Mouse (Mus musculus): ENCODE measurements around the gene Gal3st3.
A peak's percentile ranks its signal among the peaks of the same experiment; 100 is the strongest.
"Not testable (repeated sequence)": the region's sequence is repeated elsewhere in the genome, so short reads cannot be mapped to it uniquely, and the experiment has no call there.

Gene Gal3st3

GRCm38 (mm10) chr19:5306968-5307734 lies 9.0 kb downstream of the Gal3st3 start:
- DNase-seq (ENCODE audit: low spot score in 2 of 2), result no peak

- DNase-seq (ENCODE audit: low spot score in 2 of 2), result no peak
Measured at GRCm38 (mm10) chr19:5309025-5309424, 10.9 kb downstream of the Gal3st3 start.

DNA sequence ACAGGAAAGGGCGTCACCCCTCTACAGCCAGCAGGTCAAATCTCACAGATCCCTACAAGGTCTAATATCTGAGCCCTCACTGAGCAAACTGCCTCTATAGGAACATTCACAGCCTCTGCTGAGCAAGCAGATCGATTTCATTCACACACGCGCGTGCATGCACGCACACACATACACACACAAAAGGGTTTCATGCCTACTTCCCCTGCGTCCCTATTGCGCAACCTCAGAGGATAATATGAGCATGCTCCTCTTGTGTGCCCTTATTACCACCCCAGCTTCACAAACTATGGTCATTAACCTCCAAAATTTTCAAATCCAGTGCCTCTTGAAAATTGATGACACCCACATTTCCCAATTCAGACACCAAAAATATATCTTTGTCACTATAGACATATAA lies 15.1 kb downstream of the Gal3st3 start:
- DNase-seq (ENCODE audit: low spot score in 2 of 2), result no peak

DNA sequence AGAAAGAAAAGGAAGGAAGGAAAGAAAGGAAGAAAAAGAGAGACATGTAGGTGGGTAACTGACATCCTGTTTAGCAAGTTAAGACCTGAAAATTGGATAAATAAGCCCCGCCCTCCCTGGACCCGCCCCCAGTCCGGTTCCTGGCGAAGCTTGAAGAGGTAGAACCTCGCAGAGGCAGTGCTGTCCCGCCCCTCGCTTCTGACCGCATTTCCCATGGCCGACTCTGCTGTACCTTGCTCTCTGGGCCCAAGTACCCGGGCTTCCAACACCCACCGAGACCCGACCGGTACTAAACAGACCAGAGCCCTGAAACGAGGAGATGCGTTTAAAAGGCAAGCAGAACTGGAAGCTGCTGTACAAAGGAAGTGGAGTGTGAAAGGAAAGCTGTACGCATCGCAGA lies 25.7 kb downstream of the Gal3st3 start:
- DNase-seq (ENCODE audit: low spot score in 2 of 2), result no peak

- no peak for DNase-seq (ENCODE audit: low spot score in 2 of 2)
Measured at GRCm38 (mm10) chr19:5327970-5328369, 29.8 kb downstream of the Gal3st3 start.

DNA sequence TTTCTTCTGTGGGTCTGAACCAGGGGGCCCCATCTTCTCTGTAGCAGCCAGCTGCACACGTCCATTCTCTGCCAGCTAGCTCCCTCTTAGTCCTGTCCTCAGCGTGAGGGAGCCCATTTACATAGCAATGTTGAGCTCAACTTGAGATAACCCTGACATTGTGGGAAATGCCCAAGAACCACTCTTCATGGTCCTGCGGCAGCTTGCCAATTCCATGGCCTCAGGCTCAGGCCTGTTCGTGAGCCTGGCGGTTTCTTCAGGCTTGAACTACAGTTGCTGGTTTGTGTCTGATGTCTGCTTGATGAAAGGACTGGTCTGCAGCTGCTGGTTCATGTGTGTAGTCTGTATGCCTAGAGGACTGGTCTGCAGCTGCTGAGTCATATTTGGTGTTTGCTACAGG lies 36.6 kb downstream of the Gal3st3 start:
- no peak for DNase-seq (ENCODE audit: low spot score in 2 of 2)

DNA sequence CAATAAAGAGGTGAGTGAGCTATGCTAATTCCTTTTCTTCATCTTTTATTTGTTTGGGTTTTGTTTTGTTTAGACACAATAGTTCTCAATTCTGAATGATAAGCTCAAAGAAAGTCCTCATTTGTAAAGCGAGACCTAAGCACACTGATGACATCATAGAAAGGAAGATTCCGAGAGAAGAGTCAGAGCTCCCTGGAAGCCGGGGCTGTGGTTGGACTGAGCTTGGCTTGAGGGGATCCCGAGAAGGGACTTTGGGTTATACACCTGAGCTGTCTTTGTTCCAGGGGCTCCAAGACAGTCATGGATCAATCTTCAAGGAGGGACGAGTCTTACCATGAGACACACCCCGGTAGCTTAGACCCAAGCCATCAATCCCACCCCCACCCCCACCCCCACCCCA lies 37.3 kb downstream of the Gal3st3 start, which contains the start of gene Catsper1:
Gene Catsper1, plus strand, starts transcription at position 301 of the 400 bp plus-strand sequence.
- DNase-seq (ENCODE audit: low spot score in 2 of 2), result no peak

- DNase-seq (ENCODE audit: low spot score in 2 of 2), result peak; percentile 71 to 90
Measured at GRCm38 (mm10) chr19:5337975-5338374, 39.8 kb downstream of the Gal3st3 start.

DNA sequence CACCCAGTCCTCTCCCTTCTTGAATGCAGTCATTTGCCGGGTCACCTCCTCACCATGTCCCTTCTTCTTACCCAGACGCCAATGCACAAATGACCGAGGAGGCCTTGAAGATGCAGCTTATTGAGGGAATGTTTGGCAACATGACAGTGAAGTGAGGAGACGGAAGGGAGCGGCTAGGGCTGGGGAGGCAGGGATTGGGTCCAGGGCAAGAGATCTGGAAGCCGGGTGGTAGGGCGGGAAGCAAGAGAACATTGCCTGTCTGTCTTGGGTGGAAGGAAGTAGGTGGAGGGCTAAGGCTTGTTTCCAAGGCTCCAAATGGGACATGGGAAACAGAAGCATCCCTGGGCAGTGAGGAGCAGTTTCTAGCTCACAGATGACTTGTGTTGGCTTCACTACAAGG lies 43.2 kb downstream of the Gal3st3 start:
- DNase-seq (ENCODE audit: low spot score in 2 of 2), result no peak

GRCm38 (mm10) chr19:5345297-5346131 lies 47.4 kb downstream of the Gal3st3 start:
- DNase-seq (ENCODE audit: low spot score in 2 of 2), result no peak

- DNase-seq (ENCODE audit: low spot score in 2 of 2), result no peak
Measured at GRCm38 (mm10) chr19:5348064-5348463, 49.9 kb downstream of the Gal3st3 start.

GRCm38 (mm10) chr19:5348526-5349501 lies 50.7 kb downstream of the Gal3st3 start:
- DNase-seq (ENCODE audit: low spot score in 2 of 2), result no peak

GRCm38 (mm10) chr19:5349502-5349873 lies 51.4 kb downstream of the Gal3st3 start, which contains the start of gene Cst6:
Gene Cst6 (minus strand): TSS chr19:5349574.
- DNase-seq (ENCODE audit: low spot score in 2 of 2), result not testable (repeated sequence)

DNA sequence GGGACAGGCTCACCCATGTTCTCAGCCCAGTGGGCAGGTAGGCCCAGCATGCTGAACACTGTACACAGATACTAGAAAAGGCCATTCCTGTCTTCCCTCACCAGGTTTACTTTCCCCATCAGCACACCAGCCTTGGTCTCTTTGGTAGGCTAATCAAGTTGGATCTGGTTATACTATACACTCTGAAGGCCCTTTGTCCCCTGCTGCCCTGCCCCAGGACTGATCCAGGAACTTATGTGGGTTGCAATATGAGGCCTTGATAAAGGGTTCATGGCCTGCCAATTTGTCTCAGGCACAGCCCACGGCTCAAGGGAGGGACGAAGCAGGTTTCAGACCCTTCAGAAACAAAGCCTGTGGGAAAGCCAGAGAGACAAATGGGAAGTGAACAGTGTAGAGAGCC lies 55.5 kb downstream of the Gal3st3 start:
- no peak for DNase-seq (ENCODE audit: low spot score in 2 of 2)

DNA sequence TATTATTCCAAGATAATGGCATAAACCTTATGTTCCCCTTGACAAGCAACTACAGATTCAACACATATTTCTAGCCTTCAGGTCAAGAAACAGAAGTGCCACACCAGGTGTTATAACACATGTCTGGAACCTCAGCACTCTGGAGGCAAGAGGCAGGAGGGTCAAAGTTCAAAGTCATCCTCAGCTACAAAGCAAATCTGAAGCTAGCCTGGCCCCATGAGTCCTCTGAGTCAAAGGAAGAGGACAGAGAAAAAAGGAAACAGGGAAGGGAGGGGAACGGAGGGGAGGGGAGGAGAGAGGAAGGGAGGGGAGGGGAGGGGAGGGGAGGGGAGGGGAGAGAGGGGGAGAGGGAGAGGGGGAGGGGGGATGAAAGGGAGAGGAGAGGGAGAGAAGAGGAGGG lies 57.9 kb downstream of the Gal3st3 start:
- DNase-seq (ENCODE audit: low spot score in 2 of 2), result no peak

Data from spleen, postnatal 4 days (tissue).